Mouse (Mus musculus): ENCODE data around the gene Nudt2.
A peak's percentile ranks its signal among the peaks of the same experiment; 100 is the strongest.

The Nudt2 gene

GRCm38 (mm10) chr4:41494378-41494777, 29.4 kb downstream of the Nudt2 start:
- no peak for DNase-seq (ENCODE audit: low spot score)

- DNase-seq (ENCODE audit: low spot score): no peak
Observed at GRCm38 (mm10) chr4:41495076-41495475, 30.1 kb downstream of the Nudt2 start.

- DNase-seq (ENCODE audit: low spot score): no peak
Observed at GRCm38 (mm10) chr4:41495850-41496249, 30.9 kb downstream of the Nudt2 start.

GRCm38 (mm10) chr4:41497046-41497445, 32.1 kb downstream of the Nudt2 start:
- no peak for DNase-seq (ENCODE audit: low spot score)

GRCm38 (mm10) chr4:41497579-41497978, 32.6 kb downstream of the Nudt2 start:
- no peak for DNase-seq (ENCODE audit: low spot score)

- DNase-seq (ENCODE audit: low spot score): no peak
Observed at GRCm38 (mm10) chr4:41497995-41498845, 33.3 kb downstream of the Nudt2 start.

- no peak for DNase-seq (ENCODE audit: low spot score)
Observed at GRCm38 (mm10) chr4:41498921-41499391, 34.0 kb downstream of the Nudt2 start.

GRCm38 (mm10) chr4:41499619-41500018, 34.7 kb downstream of the Nudt2 start:
- DNase-seq (ENCODE audit: low spot score): no peak

GRCm38 (mm10) chr4:41500787-41501186, 35.8 kb downstream of the Nudt2 start:
- DNase-seq (ENCODE audit: low spot score): no peak

GRCm38 (mm10) chr4:41502171-41502940, 37.4 kb downstream of the Nudt2 start:
- no peak for DNase-seq (ENCODE audit: low spot score)

GRCm38 (mm10) chr4:41502986-41503412, 38.0 kb downstream of the Nudt2 start, which contains the start of gene AI464131:
Gene AI464131 (minus strand): TSS chr4:41503076.
- peak; percentile 97 for DNase-seq (ENCODE audit: low spot score)

- DNase-seq (ENCODE audit: low spot score): no peak
Observed at GRCm38 (mm10) chr4:41504325-41504724, 39.4 kb downstream of the Nudt2 start.

GRCm38 (mm10) chr4:41505131-41505551, 40.2 kb downstream of the Nudt2 start:
- no peak for DNase-seq (ENCODE audit: low spot score)

- peak; percentile 54 for DNase-seq (ENCODE audit: low spot score)
Observed at GRCm38 (mm10) chr4:41506156-41506555, 41.2 kb downstream of the Nudt2 start.

- peak; percentile 87 for DNase-seq (ENCODE audit: low spot score)
Observed at GRCm38 (mm10) chr4:41506906-41507305, 42.0 kb downstream of the Nudt2 start.

- no peak for DNase-seq (ENCODE audit: low spot score)
Observed at GRCm38 (mm10) chr4:41507326-41507924, 42.5 kb downstream of the Nudt2 start.

GRCm38 (mm10) chr4:41507998-41508397, 43.0 kb downstream of the Nudt2 start:
- no peak for DNase-seq (ENCODE audit: low spot score)

GRCm38 (mm10) chr4:41513309-41513708, 48.4 kb downstream of the Nudt2 start:
- no peak for DNase-seq (ENCODE audit: low spot score)

- no peak for DNase-seq (ENCODE audit: low spot score)
Observed at GRCm38 (mm10) chr4:41513714-41514113, 48.8 kb downstream of the Nudt2 start.

- no peak for DNase-seq (ENCODE audit: low spot score)
Observed at GRCm38 (mm10) chr4:41517233-41517632, 52.3 kb downstream of the Nudt2 start, which contains the start of gene 1110017D15Rik. Gene 1110017D15Rik (minus strand): TSS chr4:41517333.

- DNase-seq (ENCODE audit: low spot score): no peak
Observed at GRCm38 (mm10) chr4:41518349-41518748, 53.4 kb downstream of the Nudt2 start.

- no peak for DNase-seq (ENCODE audit: low spot score)
Observed at GRCm38 (mm10) chr4:41519195-41519594, 54.2 kb downstream of the Nudt2 start.
